Mouse (Mus musculus): Measurements from ENCODE around the gene Vmn2r29.
A peak's percentile ranks its signal among the peaks of the same experiment; 100 is the strongest.
"Not testable (repeated sequence)": the region's sequence is repeated elsewhere in the genome, so short reads cannot be mapped to it uniquely, and the experiment has no call there.

Vmn2r29 gene

DNA sequence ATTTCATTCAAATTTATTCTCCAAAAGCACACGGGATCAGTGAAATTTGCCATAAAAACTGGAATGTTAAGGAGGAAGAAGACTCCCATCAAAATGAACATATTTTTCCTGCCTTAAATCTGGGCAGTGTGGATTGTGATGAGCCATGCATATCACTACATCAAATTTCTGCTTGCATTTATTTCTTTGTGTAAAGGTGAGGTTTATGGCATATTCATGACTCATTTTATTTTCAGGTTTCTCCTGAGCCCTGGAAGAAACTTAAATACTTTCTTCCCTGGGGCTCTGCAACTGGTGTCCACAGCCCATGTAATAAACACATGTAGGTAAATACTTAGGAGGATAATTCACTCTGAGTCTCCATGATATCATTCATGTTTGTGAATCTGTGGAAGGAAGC is at the start of gene Vmn2r29:
Gene Vmn2r29 (minus strand): TSS at position 101 of the 400 bp plus-strand sequence.
- DNase-seq (ENCODE audit: inconsistent age in 2 of 2, low spot score in 1 of 2): not testable (repeated sequence)

DNA sequence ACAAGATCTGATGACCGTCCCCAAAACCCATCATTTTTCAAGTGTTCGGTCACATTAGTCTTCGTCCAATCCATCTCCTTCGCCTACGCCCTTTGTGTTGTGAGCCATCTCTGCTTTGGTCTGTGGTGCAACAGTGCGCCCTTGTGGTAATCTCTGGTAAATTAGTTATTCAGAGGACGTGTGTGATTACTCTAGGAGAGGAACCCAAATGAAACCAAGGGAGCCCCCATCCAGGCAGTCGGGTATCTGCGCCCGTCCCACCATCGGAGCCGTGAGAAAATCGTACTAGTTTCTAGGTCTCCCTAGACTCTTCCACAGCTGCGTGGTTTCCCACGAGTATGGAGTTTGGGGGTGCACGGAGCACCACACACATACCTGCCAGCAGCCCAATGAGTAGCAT is 48.5 kb upstream of the Vmn2r29 start:
- DNase-seq (ENCODE audit: inconsistent age in 2 of 2, low spot score in 1 of 2): peak; percentile 43 to 86

DNA sequence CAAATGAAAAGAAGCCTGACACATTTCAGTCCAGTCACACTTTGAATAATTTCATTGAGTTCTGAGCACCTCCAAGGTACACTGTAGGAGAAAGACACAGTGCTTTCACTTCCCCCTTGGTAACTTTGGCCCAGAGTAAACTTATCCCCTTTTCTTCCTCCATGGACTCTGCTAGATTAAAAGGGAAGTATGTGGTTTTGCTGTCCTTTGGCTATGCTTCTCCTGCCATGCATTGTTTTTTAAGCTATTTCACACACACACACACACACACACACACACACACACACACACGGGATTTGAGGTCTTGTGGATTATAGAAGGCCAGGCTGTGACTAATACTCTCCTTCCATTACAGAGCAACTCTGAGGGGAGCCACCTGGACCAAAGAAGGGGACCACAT is 34.3 kb upstream of the Vmn2r29 start:
- peak in 1 of 2 experiments; percentile 42 for DNase-seq (ENCODE audit: inconsistent age in 2 of 2, low spot score in 1 of 2)

DNA sequence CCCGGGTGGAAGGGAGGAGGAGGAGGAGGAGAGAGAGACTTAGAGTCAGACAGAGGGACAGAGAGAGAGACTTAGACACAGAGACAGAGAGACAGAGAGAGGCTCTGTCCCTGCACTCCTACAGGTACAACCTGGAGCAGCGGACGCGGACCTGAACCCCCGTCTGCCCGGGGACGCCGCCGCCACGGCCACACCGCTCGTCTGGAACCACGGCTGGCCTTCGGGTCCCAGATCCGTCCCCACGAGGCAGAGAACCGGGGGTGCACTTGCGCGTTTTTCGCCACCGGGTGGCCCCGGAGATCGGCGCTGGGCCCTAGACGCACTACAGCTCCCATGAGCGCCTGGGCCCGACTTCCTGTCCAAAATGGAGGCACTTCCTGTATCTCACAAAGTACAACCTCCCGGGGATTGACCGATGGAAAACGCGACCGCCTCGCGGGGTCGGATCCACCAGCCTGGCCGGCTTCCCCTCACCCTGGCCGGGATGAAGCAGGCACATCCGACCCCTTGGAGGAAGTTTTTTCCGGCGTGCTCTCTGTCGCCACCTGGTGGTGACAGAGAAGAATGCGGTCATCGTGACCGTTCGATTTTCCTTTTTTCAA is 30.9 kb upstream of the Vmn2r29 start, which contains the start of gene Gm45844:
Gene Gm45844 (minus strand): TSS at position 324 of the 602 bp plus-strand sequence.
- peak; percentile 95 to 98 for DNase-seq (ENCODE audit: inconsistent age in 2 of 2, low spot score in 1 of 2)

DNA sequence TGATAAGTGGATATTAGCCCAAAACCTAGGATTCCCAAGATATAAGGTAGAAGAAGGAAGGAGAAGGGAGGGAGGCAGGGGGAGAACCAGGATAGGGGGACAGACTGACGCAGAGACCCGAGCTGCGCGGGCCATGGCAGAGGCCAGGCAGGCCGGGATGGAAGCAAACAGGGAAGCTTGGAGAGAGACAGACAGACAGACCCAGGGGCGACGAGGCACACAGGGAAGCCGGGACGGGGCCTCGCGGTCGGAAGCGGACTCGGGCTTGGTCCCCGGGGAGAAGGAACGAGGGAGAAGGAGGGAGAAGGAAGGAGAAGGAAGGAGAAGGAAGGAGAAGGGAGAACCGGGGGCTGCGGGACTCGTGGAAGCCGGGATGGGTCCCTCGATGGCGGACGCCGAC is 30.4 kb upstream of the Vmn2r29 start:
- peak in 1 of 2 experiments; percentile 50 for DNase-seq (ENCODE audit: inconsistent age in 2 of 2, low spot score in 1 of 2)

DNA sequence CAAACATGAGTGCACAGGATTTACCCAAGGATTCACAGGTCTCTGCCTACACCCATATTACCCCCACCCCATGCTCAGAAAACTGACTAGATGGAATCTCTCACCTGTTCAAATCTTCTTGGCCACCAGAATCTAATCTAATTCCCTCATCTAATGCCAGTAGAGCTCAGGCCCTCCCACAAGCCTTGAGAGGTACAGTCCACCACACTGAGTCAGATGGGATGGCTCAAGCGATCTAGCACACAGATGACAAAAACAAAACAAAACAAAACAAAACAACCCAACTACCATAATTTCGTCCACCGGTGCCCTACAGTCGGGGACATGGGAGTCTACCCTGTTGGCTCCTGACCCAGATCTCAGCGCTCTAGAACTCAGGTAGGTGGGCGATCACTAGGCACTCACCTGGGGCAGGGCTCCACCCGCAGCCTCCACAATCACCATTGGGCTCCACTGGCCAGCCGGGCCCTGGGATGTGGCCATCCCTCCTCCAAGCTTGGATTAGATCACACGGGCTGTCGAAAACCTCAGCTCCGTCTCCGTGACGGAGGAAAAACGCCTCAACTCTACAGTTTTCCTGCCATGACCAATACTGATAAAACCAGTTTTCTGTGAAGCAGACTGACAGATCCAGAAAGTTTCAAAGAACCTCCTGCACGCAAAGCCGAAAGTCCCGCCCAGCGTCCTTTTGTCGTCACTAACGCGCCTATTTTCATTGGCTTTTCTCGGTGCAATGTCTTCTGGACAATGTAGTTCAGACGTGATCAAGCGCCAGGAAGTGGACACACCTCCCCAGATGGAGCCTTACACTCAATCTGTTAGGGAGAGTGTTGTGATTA is 37.6 kb downstream of the Vmn2r29 start, which contains the start of gene Zfp772:
Gene Zfp772 (minus strand): TSS at position 686 of the 839 bp plus-strand sequence.
- DNase-seq (ENCODE audit: inconsistent age in 2 of 2, low spot score in 1 of 2): peak; percentile 52 to 86

DNA sequence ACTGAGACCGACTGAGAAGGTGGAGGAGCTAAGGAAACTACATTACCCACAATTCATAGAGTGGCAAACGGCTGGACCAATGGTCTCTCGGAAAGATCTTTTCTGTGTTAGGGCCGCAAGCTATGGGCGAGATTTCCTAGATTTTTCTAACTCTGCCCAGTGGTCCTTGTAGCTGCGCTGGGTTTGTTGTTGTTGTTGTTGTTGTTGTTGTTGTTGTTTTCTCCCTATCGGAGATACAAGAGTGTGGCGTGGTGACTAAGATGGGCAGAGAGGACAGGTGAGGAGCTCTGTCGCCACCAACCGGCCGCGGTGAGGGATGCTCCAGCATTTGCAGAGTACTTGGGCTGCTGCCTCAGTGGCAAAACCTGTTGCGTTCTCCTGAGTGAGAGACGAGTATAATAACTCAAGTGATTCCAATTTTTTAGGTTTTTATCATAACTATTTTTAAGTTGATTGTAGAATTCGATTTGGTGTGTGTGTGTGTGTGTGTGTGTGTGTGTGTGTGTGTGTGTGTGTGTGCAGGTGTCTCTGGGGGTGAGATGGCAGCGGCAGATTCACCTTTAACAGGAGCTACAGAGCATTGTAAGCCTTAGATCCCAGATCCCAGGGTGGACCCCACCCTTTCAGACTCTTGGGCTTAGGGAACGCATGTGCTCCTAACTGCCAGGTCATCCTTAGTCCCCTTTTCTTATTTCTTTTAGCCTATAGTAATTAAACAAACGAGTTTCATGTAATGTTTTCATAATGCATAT is 58.8 kb downstream of the Vmn2r29 start:
- DNase-seq (ENCODE audit: inconsistent age in 2 of 2, low spot score in 1 of 2): peak; percentile 65 to 89

DNA sequence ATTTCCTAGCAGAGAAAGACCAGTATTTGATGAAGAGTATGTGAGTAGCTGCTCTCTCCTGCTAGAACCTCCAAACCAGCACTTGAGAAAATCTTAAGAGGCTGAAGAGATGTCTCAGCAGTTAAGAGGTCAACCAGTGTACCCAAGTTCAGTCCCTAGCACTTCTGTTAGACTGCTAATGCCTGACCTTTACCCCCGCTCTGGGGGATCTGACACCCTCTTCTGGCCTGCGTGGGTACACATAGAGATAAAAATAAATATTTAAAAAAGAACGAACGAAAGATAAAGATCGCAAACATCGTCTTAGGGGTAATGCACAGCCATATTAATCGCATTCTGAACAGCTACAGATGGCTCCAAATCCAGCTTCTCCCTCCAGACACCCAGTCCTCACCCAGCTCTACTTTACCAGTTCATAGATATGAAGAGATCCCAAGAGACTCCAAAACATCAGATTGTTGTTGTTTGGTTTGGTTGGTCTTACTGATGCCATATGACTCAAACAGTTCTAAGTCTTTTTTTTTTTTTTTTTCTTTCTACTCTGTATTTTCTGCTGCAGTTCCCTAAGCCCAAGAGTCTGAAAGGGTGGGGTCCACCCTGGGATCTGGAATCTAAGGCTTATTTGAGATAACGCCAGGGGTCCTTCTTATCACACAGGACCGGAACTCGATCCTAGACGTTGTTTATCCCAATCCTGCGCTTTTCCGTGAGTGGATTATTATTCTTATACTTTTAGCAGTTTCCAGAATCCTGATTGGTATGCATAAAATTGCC is 59.5 kb downstream of the Vmn2r29 start:
- peak in 1 of 2 experiments; percentile 26 for DNase-seq (ENCODE audit: inconsistent age in 2 of 2, low spot score in 1 of 2)

DNA sequence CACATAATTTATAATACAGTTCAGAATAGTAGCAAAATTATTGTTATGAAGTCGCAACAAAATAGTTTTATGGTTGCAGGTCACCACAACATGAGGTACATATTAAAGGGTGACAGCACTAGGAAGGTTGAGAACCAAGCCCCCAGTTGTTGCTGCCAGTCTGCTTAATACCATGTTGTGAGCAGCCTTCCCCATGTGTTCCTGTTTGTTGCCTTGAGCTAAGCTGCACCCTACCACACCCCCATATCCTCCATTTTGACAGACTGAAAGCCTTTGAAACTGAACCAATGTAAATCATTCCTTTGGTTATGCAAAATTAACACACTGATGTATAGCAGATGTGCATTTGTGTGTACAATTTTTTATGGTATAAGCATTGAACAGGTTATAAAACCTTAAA is 61.2 kb downstream of the Vmn2r29 start:
- no peak for DNase-seq (ENCODE audit: inconsistent age in 2 of 2, low spot score in 1 of 2)

Measured in adrenal gland, adult (tissue).